Mouse (Mus musculus): Measurements from ENCODE around the gene Snx14.

The Snx14 gene

DNA sequence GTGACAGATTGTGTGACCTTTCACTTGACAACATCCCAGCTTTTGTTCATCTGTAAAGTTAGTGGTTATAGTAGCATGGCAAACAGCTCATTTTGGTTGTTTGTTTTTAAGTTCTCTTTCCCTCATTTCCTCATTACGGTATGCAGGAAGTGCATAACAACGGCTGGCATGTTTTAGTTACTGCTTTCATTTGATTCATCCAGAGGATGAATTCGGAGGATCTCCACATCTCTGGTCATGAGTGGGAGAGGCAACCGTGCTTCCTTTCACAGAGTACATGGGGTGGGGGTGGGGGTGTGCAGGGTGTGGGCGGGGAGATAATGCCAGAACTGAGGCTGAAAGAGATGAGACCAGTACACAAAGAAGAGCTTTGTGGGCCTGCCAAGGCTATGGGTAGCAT lies 91.9 kb downstream of the Snx14 start:
- no peak for DNase-seq (ENCODE audit: low read depth, low spot score)

DNA sequence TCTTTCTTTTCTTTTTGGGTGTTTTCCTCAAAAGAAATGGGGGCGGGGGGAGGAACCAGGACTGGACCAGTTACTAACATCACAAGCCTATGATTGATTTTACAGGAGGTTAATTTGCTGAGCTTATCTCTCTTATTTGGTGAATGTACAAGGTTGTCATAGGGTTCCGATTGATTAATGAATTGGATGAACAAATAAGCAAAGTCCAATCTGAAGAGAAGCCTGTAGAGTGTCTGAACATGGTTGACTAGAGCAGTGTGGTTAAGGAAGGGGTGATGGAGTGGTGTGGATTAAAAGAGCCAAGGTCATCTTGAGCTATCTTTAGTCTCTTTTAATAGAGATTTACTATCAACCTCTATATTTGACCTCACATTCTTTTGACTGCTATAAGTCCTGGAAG lies 94.3 kb downstream of the Snx14 start:
- DNase-seq (ENCODE audit: low read depth, low spot score), result no peak

DNA sequence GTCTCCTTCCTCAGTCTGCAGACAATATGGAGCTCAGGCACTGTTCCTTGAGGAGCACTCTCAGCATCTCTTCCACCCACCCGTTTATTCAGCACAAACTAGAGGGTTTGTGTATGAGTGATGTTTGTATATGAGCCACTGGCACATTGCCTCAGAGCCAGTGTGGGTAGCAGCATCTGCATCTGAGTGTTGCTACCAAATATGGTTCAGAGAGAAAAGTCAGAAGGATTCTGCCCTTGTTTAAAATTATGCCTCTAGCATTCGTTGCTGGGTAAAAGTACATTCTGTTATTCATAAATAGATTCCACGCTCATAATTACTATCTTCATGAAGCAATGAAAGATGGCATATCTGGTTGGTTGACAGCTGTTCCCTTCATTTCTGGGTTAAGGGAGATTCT lies 96.1 kb downstream of the Snx14 start:
- DNase-seq (ENCODE audit: low read depth, low spot score), result no peak

DNA sequence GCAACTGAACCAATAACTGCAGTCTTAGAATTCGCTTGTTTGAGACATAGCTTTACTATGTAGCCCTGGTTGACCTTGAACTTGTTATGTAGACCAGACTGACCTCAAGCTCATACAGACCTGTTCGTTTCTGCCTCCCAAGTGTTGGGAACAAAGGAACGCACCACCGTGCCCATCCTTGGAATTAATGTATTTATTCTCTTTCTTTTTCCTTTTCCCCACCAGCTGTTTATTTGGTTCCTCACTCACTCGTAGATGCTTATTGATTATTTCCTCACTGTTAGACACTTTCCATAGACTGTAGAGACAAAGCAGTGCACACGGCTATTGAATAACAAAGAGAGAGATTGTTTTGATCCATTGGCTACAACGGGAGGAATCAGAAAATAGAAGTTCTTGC lies 96.5 kb downstream of the Snx14 start:
- DNase-seq (ENCODE audit: low read depth, low spot score), result no peak

DNA sequence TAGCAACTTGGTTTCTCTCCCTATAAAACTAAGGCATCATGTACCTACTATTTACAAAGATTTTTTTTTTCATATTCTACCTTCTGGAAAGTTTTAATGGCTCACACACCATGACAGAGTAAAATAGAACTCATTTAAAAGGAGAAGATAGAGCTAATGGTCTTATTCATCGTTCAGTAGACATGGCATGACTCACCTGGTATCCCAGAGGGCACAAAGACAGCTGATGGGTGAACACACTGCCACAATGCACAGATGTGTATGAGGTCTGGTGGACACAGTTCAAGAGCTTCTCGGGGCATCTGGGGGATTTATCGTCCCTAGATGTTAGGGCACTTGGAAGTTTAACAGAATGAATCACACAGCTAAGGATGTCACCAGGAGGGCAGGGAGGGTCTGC lies 97.9 kb downstream of the Snx14 start:
- DNase-seq (ENCODE audit: low read depth, low spot score), result no peak

DNA sequence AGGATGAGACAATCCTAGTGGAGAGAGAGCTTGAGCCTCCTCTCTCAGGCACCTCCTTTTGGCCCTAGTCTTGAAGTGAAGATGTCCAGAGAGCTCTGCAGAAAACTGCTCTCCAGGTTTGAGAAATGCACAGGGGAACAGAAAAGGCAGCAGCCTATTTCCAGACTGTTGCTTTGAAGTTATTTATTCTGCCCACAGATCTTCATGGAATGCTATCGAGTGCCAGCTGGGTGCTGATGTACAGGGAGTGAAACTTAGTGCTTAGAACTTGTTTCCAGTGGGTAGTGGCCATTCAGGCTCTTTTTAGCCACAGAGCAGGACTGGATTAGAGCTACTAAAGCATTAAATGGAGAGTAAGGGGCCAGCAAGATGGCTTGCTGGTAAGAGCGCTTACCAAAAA lies 102.9 kb downstream of the Snx14 start:
- DNase-seq (ENCODE audit: low read depth, low spot score), result no peak

DNA sequence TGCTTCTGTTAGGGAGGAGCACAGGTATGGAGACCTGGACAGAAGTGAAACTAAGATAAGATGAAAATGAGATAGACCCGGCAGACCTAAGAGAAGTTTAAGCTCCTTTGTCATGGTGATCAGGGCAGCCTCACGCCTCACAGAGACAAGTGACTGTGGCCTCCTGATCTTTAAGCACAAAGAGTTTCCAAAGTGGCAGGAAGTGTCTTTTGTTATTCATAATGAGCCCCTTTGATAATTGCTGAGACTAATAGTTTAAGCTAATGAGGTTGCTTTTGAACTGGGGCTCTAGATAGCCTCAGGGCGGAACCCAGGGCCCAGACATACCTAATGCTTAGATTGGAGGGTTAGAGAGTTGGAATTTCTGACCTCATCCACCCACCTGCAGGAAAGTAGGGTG lies 106.3 kb downstream of the Snx14 start:
- DNase-seq (ENCODE audit: low read depth, low spot score), result no peak

DNA sequence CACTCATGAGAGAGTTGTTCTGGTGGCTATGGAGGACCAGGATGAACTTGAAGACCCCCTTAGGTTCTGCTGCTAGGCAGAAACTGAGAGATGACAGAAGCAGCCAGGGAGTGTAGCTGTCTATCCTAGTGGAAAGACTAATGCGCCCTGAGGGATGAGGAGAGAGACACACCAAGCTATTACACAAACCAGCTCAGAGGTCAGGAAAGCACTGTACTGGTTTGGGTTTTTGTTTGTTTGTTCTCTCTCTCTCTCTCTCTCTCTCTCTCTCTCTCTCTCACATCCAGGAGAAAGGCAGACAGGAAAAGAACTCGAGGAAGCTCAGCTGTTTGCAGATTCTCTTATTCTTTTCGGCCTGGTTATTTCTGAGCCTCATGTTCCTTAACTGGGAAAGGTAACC lies 108.4 kb downstream of the Snx14 start:
- no peak for DNase-seq (ENCODE audit: low read depth, low spot score)

DNA sequence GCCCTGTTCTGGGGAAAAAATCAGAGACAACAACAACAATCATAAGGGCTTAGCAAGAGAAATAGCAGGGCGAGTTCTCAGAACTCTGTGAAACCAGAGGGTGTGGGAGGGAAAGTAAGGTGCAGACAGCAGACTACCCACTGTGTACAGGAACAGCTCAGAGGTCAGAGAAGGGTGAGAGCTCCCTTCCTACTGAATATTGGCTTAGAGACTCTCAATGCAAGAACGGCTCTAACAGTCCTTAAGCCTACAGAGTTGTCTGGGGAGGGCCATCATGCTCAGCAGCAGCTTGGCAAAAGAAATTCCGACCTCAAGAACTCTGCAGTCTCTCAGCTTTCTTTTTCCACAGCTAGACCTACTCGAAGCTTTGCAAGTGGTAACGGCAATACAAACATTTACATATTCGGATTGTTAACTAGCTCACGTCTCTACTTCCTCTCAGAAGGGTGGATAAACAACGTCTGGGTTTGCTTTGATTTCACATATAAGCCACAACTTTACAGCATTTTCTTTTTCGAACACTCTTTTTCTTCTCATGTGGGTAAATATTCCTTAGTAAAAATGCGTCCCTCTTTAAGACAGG lies 109.5 kb downstream of the Snx14 start:
- no peak for DNase-seq (ENCODE audit: low read depth, low spot score)

DNA sequence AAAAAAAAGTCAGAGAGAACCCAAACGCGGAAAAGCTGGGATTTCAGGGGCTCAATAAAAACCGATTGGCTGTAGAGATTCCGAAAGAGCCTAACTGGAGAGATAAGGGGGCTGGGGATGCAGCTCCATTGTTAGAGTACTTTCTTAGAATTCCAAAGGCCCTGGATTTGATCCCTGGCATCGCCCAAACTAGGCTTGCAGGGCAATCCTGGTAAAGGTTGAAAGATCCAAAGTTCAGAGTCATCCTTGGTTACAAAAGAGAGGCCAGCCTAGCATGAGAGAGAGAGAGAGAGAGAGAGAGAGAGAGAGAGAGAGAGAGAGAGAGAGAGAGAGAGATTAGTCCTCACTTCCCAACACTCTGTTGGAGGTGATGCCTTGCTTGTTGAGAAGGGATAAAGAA lies 110.1 kb downstream of the Snx14 start:
- DNase-seq (ENCODE audit: low read depth, low spot score), result no peak

DNA sequence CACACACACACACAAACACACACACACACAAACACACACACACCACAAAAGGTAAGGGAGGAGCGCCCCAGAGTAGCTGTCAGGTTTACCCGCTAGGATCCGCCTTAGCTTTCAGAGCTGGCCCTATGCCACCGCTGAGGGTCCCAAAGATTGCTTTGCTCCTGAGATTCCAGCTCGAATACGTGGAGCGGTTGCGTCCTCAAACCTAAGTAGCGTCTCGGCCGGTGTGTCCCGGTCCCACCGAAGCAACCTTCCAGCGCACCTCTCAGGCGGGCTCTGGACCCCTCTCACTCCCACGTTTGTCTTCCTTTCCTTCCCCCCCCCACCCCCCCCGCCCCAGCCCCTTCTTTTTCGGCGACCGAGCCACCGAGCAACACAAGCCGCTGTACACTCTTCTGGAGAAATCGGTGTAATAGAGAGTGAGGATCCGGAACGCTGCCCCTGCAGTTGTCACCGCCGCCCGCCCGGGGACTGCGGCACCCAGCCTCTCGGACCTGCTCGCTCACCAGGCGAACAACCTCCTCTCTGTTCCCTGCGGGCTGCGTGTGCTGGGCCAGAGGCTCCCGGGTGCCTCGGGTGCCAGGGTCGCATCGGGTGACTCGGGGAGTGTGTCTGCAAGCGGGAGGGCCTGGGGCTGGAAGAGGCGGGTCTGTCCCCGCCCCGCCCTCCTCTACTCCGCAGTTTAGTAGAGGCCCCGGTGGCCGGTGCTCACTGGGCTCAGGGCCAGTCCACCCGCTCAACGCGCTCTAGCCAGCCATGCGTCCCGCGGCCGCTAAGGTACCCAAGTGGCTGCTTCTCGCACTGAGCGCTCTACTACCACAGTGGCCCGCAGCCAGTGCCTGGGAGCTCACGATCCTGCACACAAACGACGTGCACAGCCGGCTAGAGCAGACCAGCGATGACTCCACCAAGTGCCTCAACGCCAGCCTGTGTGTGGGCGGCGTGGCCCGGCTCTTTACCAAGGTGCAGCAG lies 111.5 kb downstream of the Snx14 start, which contains the start of gene Nt5e:
Gene Nt5e (plus strand): TSS at position 268 of the 972 bp plus-strand sequence.
- no peak for DNase-seq (ENCODE audit: low read depth, low spot score)

Measured in c-Kit-negative CD71-positive TER-119-positive erythroid progenitor cells, embryonic 14.5 days (primary cell).